Mouse (Mus musculus): ENCODE data around the gene Xdh. TPM values are rescaled to one million over a fixed set of nuclear protein-coding genes. Genes with fewer than 3 reads are reported as not detected.

Gene Xdh
- polyA plus RNA-seq, 1 experiment from 2014 or later = 0.06 TPM

DNA sequence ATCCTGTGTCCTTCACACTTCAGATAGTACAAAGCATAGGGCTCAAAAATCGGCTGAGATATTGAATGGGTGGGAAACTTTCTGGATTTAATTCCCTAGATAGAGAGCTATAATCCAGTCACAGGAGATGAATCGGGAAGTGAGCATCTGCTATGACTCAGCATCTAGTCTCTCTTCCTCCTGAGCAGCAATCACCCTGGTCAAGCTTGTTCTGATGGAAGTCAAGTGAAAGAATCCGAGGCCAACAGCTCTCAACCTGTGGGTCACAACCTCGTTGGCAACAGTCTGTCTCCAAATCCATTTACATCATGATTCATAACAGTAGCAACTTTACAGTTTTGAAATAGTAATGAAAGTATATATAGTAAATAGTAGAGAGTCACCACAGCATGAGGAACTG lies 14.8 kb downstream of the Xdh start:
- no peak overlapping the region for H3K9ac ChIP-seq
- WGBS = 87% methylated on average over 4 of the region's 4 CpGs
- H3K36me3 ChIP-seq (ENCODE audit: poor library complexity, severe bottlenecking) = no peaks in the 10 kb centered on the region
- H3K4me1 ChIP-seq = no peaks in the 10 kb centered on the region
- H3K27me3 ChIP-seq = no peaks in the 10 kb centered on the region
- no peak overlapping the region for H3K27ac ChIP-seq
- no peak for ATAC-seq
- H3K9me3 ChIP-seq (replicated peaks) = no peaks in the 10 kb centered on the region
- H3K4me2 ChIP-seq = no peak overlapping the region
- no peak overlapping the region for H3K4me3 ChIP-seq

DNA sequence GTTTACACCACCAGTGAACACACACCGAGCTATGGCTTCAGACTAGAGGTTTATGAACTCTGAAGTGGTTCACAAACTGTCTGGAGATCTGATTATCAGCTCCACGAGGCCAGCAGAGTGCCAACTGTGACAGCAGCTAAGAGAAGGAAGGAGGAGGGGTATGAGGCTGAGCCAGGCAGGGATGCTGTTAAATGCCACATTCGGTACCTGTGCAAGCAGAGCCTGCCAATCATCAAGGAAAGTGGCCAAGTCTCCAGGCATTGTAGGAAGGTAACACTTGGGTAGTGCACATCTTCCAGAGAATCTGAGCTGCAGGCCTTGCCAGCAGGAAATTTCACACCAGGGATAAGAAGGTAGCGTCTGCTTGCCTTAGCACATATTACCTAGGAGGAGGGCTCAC lies 15.7 kb downstream of the Xdh start:
- H3K36me3 ChIP-seq (ENCODE audit: poor library complexity, severe bottlenecking) = no peaks in the 10 kb centered on the region

DNA sequence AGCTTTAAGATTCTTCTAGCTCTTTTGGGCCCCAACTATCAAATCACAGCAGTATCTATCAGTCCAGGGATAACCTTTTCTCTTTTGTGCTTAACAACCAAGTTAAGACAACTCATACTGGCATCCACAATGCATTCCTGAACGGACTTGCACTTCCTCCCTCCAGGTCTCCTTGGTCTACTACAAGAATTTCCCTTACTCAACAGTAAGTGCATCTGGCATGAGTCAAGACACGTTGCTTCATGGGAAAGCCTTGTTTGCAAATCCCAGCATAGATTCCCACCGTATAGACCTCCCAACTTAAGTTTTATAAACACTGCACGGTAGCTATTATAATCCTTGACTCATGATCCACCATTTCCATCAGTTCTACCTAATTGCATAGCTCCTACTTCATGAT lies 16.4 kb downstream of the Xdh start:
- H3K27ac ChIP-seq = no peak overlapping the region
- 89% methylated on average over 4 of the region's 4 CpGs for WGBS
- no peaks in the 10 kb centered on the region for H3K27me3 ChIP-seq
- no peaks in the 10 kb centered on the region for H3K4me1 ChIP-seq
- no peaks in the 10 kb centered on the region for H3K9me3 ChIP-seq (replicated peaks)
- no peak overlapping the region for H3K4me2 ChIP-seq
- ATAC-seq = no peak
- no peak overlapping the region for H3K9ac ChIP-seq
- H3K36me3 ChIP-seq (ENCODE audit: poor library complexity, severe bottlenecking) = no peaks in the 10 kb centered on the region
- no peak overlapping the region for H3K4me3 ChIP-seq

More for the DNA sequence above, 15.7 kb downstream of the Xdh start:
- no peaks in the 10 kb centered on the region for H3K27me3 ChIP-seq
- H3K9me3 ChIP-seq (replicated peaks) = no peaks in the 10 kb centered on the region
- H3K27ac ChIP-seq = no peak overlapping the region
- WGBS = 77% methylated on average over 4 of the region's 4 CpGs
- no peak overlapping the region for H3K4me3 ChIP-seq
- ATAC-seq = no peak
- H3K9ac ChIP-seq = no peak overlapping the region
- no peaks in the 10 kb centered on the region for H3K4me1 ChIP-seq
- no peak overlapping the region for H3K4me2 ChIP-seq

DNA sequence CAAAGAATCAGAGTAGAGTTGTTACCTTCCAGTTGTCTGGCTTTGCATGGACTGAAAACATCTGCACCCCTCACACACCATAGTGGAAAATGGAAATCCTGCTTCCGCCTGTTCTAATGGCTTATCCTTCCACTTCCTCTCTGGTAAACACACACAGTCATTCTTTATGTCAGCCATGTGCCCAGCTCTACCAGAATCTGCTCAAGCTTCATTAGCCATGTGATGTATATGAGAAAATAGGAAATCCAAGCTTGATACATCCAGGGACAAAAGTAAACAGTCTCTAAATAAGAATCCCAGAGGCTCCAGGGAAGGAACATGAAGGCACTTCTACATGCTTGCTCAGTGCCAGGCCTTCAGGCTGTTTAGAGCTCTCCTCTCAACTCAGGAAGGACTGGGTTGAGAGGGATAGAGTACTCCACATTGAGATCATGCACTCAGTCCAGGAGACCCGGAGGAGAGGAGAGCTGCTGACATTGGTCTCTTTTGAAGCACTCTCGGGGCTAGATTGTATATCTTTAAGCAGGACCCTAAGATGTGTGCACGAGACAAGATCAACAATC lies 17.4 kb downstream of the Xdh start:
- Histone ChIP-seq H3K27me3 (no peaks in the 10 kb centered on the region), H3K4me2 (no peak overlapping the region), H3K36me3 (ENCODE audit: poor library complexity, severe bottlenecking) (no peaks in the 10 kb centered on the region), H3K4me3 (no peak overlapping the region), H3K9me3 (replicated peaks) (no peaks in the 10 kb centered on the region), H3K9ac (no peak overlapping the region), H3K27ac (no peak overlapping the region), H3K4me1 (no peaks in the 10 kb centered on the region)
- WGBS = 87% methylated on average over 4 of the region's 4 CpGs
- no peak for ATAC-seq

GRCm38 (mm10) chr17:73919520-73919919 lies 30.5 kb downstream of the Xdh start:
- Histone ChIP-seq H3K9me3 (replicated peaks) (no peaks in the 10 kb centered on the region), H3K27me3 (no peaks in the 10 kb centered on the region), H3K4me2 (no peak overlapping the region), H3K36me3 (ENCODE audit: poor library complexity, severe bottlenecking) (no peaks in the 10 kb centered on the region), H3K27ac (no peak overlapping the region), H3K4me3 (no peak overlapping the region), H3K9ac (no peak overlapping the region), H3K4me1 (peaks cover 4% of the 10 kb centered on the region; the same call in 1 of the 2 replicates)
- ATAC-seq = no peak
- 50% methylated on average over 8 of the region's 8 CpGs for WGBS

GRCm38 (mm10) chr17:73918944-73919381 lies 31.0 kb downstream of the Xdh start:
- no peak overlapping the region for H3K9ac ChIP-seq
- H3K4me3 ChIP-seq = no peak overlapping the region
- 75% methylated on average over 7 of the region's 7 CpGs for WGBS
- no peaks in the 10 kb centered on the region for H3K9me3 ChIP-seq (replicated peaks)
- no peaks in the 10 kb centered on the region for H3K36me3 ChIP-seq (ENCODE audit: poor library complexity, severe bottlenecking)
- ATAC-seq = no peak
- H3K27me3 ChIP-seq = no peaks in the 10 kb centered on the region
- H3K4me1 ChIP-seq = peaks cover 4% of the 10 kb centered on the region; the same call in 1 of the 2 replicates
- no peak overlapping the region for H3K27ac ChIP-seq
- no peak overlapping the region for H3K4me2 ChIP-seq

GRCm38 (mm10) chr17:73918138-73918537 lies 31.9 kb downstream of the Xdh start:
- no peak overlapping the region for H3K9ac ChIP-seq
- no peak overlapping the region for H3K4me3 ChIP-seq
- no peak overlapping the region for H3K27ac ChIP-seq
- no peaks in the 10 kb centered on the region for H3K27me3 ChIP-seq
- ATAC-seq = no peak
- 91% methylated on average over 3 of the region's 3 CpGs for WGBS
- H3K4me2 ChIP-seq = no peak overlapping the region
- peaks cover 4% of the 10 kb centered on the region; the same call in 1 of the 2 replicates for H3K4me1 ChIP-seq
- no peaks in the 10 kb centered on the region for H3K36me3 ChIP-seq (ENCODE audit: poor library complexity, severe bottlenecking)
- no peaks in the 10 kb centered on the region for H3K9me3 ChIP-seq (replicated peaks)

- WGBS = 85% methylated on average over 5 of the region's 5 CpGs
- H3K9ac ChIP-seq = no peak overlapping the region
Measured at GRCm38 (mm10) chr17:73917713-73918112, 32.3 kb downstream of the Xdh start.

DNA sequence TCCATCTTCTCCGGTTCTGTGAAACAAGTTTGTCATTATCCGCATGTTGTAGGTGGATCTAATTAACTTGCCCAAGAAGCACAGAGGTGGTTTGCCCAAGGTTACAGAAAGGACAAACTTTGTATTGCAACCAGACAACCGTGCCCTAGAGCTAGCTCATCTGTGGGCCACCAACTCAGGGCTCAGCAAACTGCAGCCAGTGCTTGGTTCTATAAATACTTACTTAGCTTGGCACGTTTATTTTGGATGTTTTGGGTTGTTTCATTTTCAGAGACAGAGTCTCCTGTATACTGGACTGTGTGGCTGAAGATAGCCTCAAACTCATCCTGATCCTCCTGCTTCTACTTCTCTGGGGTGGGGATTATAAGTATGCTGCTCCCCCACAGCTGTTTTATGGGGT lies 35.3 kb downstream of the Xdh start:
- no peaks in the 10 kb centered on the region for H3K9me3 ChIP-seq (replicated peaks)
- no peak overlapping the region for H3K27ac ChIP-seq
- no peak overlapping the region for H3K4me3 ChIP-seq
- 80% methylated on average over 4 of the region's 4 CpGs for WGBS
- H3K27me3 ChIP-seq = no peaks in the 10 kb centered on the region
- H3K9ac ChIP-seq = no peak overlapping the region
- no peak overlapping the region for H3K4me2 ChIP-seq
- no peaks in the 10 kb centered on the region for H3K36me3 ChIP-seq (ENCODE audit: poor library complexity, severe bottlenecking)
- ATAC-seq = no peak
- peaks cover 4% of the 10 kb centered on the region; the same call in 1 of the 2 replicates for H3K4me1 ChIP-seq

More at GRCm38 (mm10) chr17:73917713-73918112, 32.3 kb downstream of the Xdh start:
- peaks cover 4% of the 10 kb centered on the region; the same call in 1 of the 2 replicates for H3K4me1 ChIP-seq
- no peak overlapping the region for H3K4me2 ChIP-seq
- H3K9me3 ChIP-seq (replicated peaks) = no peaks in the 10 kb centered on the region
- no peaks in the 10 kb centered on the region for H3K27me3 ChIP-seq
- no peak overlapping the region for H3K4me3 ChIP-seq
- no peak for ATAC-seq
- no peak overlapping the region for H3K27ac ChIP-seq
- H3K36me3 ChIP-seq (ENCODE audit: poor library complexity, severe bottlenecking) = no peaks in the 10 kb centered on the region

DNA sequence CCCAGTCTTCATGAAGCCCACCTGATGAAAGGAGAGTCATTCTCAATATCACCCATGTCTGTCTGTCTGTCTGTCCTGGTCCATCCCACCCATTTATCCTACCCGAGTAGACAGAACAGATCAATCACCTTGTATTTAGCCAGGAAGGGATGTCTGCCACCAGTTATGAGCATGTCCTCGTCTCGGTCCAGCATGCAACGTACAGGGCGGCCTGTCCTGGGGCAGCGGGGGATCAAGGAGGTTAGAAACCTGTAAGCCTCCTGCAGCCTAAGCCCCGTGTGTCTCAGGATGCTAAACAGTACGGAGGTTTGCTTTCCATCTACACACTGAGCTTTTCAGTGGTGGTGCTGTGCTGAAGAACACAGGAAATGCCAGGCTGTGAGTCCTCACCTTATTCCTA lies 43.9 kb downstream of the Xdh start:
- ATAC-seq = no peak
- no peaks in the 10 kb centered on the region for H3K27me3 ChIP-seq
- WGBS = 88% methylated on average over 8 of the region's 8 CpGs
- H3K9ac ChIP-seq = no peak overlapping the region
- no peaks in the 10 kb centered on the region for H3K4me1 ChIP-seq
- no peak overlapping the region for H3K4me3 ChIP-seq
- no peak overlapping the region for H3K4me2 ChIP-seq
- H3K27ac ChIP-seq = no peak overlapping the region
- no peaks in the 10 kb centered on the region for H3K36me3 ChIP-seq (ENCODE audit: poor library complexity, severe bottlenecking)
- no peaks in the 10 kb centered on the region for H3K9me3 ChIP-seq (replicated peaks)

GRCm38 (mm10) chr17:73905043-73905750 lies 44.8 kb downstream of the Xdh start:
- WGBS = 88% methylated on average over 7 of the region's 7 CpGs
- Histone ChIP-seq H3K4me1 (no peaks in the 10 kb centered on the region), H3K27ac (no peak overlapping the region), H3K9me3 (replicated peaks) (no peaks in the 10 kb centered on the region), H3K27me3 (no peaks in the 10 kb centered on the region), H3K9ac (no peak overlapping the region), H3K36me3 (ENCODE audit: poor library complexity, severe bottlenecking) (no peaks in the 10 kb centered on the region), H3K4me3 (no peak overlapping the region), H3K4me2 (no peak overlapping the region)
- no peak for ATAC-seq

DNA sequence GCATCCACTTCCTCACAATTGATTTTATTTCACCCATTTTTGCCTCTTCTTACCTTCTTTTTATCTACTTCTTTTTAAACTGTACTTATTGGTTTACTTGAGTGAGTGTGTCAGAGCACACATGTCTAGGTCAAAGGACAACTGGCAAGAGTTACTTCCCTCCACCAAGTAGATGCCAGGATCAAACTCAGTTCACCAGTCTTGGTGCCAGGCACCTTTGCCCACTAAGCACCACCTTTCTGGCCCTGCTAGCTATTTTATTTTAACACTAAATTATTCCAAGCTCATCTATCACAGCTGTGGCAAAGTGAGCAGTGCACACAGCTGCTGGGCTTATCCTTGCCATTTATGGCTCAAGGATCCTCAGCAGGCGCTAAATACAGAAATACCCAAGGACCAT lies 46.9 kb downstream of the Xdh start:
- H3K9ac ChIP-seq = no peak overlapping the region
- no peak overlapping the region for H3K4me2 ChIP-seq
- ATAC-seq = no peak
- no peaks in the 10 kb centered on the region for H3K27me3 ChIP-seq
- H3K9me3 ChIP-seq (replicated peaks) = no peaks in the 10 kb centered on the region
- no peaks in the 10 kb centered on the region for H3K4me1 ChIP-seq
- no peaks in the 10 kb centered on the region for H3K36me3 ChIP-seq (ENCODE audit: poor library complexity, severe bottlenecking)
- no peak overlapping the region for H3K27ac ChIP-seq
- no peak overlapping the region for H3K4me3 ChIP-seq
- WGBS = 93% methylated on average over 1 of the region's 1 CpGs

DNA sequence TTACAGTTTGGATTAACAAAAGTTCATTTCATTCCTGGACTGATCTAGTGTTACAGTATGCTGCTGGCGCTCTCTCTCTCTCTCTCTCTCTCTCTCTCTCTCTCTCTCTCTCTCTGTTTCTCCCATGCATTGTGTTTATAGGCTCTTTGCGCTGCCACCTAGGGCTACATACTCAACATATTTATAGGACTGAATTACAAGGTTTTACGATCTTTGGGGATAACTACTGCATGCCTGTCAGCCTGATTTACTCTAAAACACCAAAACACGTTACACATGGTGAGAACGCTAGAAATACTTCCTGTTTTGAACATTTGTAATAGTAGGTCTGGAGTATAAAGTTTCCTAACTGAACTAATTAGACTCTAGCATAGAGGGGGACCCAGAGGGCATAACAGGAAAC lies 47.8 kb downstream of the Xdh start:
- ATAC-seq = no peak
- Histone ChIP-seq H3K36me3 (ENCODE audit: poor library complexity, severe bottlenecking) (no peaks in the 10 kb centered on the region), H3K27me3 (no peaks in the 10 kb centered on the region), H3K9me3 (replicated peaks) (no peaks in the 10 kb centered on the region), H3K4me1 (no peaks in the 10 kb centered on the region), H3K27ac (no peak overlapping the region), H3K4me2 (no peak overlapping the region), H3K9ac (no peak overlapping the region), H3K4me3 (no peak overlapping the region)
- 89% methylated on average over 5 of the region's 5 CpGs for WGBS

Data from forebrain, embryonic 13.5 days (tissue).